Mouse (Mus musculus) mouse trophoblast stem cell (cell line): Measurements from ENCODE around the gene Scarf1.

Experiments
- in situ Hi-C, 2 experiments: fragments of 300-500 bp; cut with MseI, MboI; formaldehyde crosslinking; loops; 2 replicates in 1 of 2; 3 replicates in 1 of 2; pipeline ENCODE4 v1.15.1; 2025

Scarf1 gene

GRCm38 (mm10) chr11:75563851-75564548 is 50.7 kb downstream of the Scarf1 start:
- in situ Hi-C loops, result no loop called here

- in situ Hi-C loops, result loop anchor here in 1 of 2 experiments (5.0 kb wide), 1 partner anchor 34 kb away; the partner anchor contains the start of gene Slc43a2
Observed at GRCm38 (mm10) chr11:75565849-75566248, 52.5 kb downstream of the Scarf1 start.

- in situ Hi-C loops, result loop anchor here in 1 of 2 experiments (5.0 kb wide), 1 partner anchor 34 kb away; the partner anchor contains the start of gene Slc43a2
Observed at GRCm38 (mm10) chr11:75566276-75567196, 53.2 kb downstream of the Scarf1 start.

GRCm38 (mm10) chr11:75567346-75568114 is 54.2 kb downstream of the Scarf1 start:
- in situ Hi-C loops, result loop anchor here in 1 of 2 experiments (5.0 kb wide), 1 partner anchor 35 kb away; the partner anchor contains the start of gene Slc43a2

- in situ Hi-C loops, result loop anchor here in 1 of 2 experiments (5.0 kb wide), 1 partner anchor 36 kb away; the partner anchor contains the start of gene Slc43a2
Observed at GRCm38 (mm10) chr11:75568115-75568511, 54.8 kb downstream of the Scarf1 start.

GRCm38 (mm10) chr11:75568962-75569361 is 55.6 kb downstream of the Scarf1 start:
- in situ Hi-C loops, result loop anchor here in 1 of 2 experiments (5.0 kb wide), 1 partner anchor 37 kb away; the partner anchor contains the start of gene Slc43a2

- in situ Hi-C loops, result no loop called here
Observed at GRCm38 (mm10) chr11:75570375-75571125, 57.2 kb downstream of the Scarf1 start.

- in situ Hi-C loops, result no loop called here
Observed at GRCm38 (mm10) chr11:75571126-75571990, 58.0 kb downstream of the Scarf1 start.

- in situ Hi-C loops, result no loop called here
Observed at GRCm38 (mm10) chr11:75572301-75572791, 59.0 kb downstream of the Scarf1 start.

- in situ Hi-C loops, result no loop called here
Observed at GRCm38 (mm10) chr11:75572854-75573650, 59.7 kb downstream of the Scarf1 start.

- in situ Hi-C loops, result loop anchor here in 1 of 2 experiments (5.0 kb wide), 1 partner anchor 47 kb away; no protein-coding TSS in a partner anchor
Observed at GRCm38 (mm10) chr11:75574378-75575123, 61.2 kb downstream of the Scarf1 start.

- in situ Hi-C loops, result loop anchor here in 1 of 2 experiments (5.0 kb wide), 1 partner anchor 48 kb away; no protein-coding TSS in a partner anchor
Observed at GRCm38 (mm10) chr11:75575560-75576123, 62.3 kb downstream of the Scarf1 start.
